Mouse (Mus musculus): ENCODE measurements around the gene Kcnj13.

Kcnj13 gene

DNA sequence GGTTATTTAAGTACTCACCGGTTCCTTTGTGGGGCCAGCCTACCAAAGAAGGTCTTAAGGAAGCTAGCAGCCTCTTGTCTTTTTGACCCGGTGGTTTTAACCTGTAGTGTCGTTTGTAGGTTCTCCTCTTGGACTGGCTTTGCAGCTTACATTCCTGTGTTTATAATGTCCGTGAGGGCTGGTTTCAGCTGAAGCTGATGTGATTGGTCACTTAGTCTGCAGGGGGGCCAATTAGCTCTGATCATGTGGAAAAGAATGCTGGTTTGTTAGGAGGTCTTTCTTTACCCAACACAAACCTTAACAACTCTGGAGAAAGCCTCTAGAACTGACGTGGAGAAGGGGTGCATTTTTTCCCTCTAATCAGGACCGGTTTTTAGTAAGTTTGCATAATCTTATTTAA lies at the start of gene Kcnj13:
Gene Kcnj13, minus strand, starts transcription at position 136 of the 400 bp plus-strand sequence.
- peak in 1 of 2 experiments; percentile 15 for DNase-seq

DNA sequence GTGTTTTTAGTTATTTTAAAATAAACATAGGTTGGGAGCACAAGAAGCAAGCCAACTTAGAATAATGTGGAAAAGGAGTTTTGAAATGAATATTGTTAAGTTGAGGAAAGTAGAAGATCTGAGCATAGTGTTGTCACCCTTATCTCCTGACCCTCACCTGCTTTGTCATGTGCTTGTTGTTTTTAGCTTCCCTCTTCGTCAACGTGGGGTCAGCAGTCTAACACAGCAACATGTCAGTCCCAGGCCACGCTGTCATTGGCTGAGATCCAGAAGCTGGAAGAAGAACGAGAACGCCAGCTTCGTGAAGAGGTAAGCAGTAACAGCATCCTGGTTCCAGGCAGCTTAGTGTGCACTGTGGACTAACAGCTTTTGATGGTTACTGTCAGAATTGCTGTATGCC lies 42.1 kb upstream of the Kcnj13 start:
- DNase-seq, result no peak

DNA sequence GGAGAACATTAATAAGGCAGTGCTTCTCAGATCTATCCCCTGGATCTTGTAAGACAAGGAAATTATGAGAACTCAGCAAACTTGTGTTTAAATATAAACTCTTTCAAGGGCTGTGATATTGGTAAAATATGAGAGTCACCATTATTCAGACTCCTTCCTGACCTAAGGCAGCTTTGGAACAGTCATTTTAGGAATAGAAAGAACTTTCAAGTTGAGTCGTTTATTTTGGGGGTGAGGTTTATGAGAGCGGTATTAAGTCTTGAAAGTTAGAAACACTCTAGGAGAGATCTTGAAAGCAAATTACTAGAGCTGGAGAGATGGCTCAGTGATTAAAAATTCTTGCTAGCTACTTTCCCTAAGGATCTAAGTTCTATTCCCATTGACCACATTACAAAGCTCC lies 40.6 kb upstream of the Kcnj13 start:
- no peak for DNase-seq

DNA sequence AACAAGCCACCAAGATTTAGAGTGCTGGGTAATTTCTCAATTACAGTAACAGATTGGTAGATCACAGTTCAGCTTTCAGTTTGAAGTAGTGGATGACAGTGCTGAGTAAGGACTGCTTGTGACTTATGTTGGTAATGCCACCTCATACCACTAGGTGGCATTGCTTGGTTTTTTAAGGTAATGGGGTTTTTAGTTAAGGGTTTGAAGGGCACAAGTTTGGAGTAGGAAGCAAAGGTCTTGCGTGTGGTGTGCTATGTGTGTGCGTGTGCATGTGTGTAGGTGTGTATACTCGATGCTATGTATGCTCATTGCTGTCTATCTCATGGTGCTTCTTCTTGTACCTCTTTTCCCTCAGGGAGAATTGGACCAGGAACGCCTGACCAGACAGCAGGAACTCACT lies 24.2 kb upstream of the Kcnj13 start:
- peak in 1 of 2 experiments; percentile 21 for DNase-seq

DNA sequence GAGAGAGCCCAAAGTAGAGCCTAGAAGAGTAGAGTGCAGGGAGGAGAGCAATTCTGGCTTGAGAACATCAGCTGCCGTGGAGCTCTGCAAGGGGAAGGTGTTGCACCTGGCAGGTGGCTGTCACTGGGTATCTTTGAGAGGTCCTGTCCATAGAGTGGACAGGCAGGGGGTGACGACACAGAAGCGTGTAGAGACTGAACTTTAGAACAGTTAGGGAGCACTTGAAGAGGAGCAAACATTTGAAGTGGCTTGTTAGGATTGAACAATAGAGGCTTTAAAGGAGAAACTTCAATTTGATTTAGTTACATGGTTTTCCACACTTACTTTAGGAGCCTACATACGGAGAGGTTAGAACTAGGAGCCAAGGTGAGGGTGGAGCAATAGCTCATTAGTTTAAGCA lies 14.9 kb upstream of the Kcnj13 start:
- DNase-seq, result no peak

DNA sequence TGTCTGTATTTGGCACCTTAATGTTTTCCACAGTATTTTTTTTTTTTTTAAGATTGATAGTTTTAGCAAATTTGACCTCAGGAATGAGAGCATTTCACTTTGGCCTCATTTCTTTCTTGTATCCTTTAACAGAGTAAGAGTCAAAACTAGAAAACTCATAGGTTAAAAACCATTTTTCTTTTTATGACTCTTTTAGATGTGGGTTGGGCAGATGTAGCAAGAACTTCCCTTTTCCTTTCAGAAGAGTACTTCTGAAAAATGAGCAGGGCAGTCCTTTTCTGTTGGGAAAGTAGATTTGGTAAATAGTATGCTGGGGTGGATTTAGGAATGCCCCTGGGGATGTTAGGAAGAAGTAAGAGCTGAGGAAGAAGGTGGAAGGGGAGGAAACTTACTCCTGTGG lies 11.5 kb upstream of the Kcnj13 start:
- DNase-seq, result no peak

DNA sequence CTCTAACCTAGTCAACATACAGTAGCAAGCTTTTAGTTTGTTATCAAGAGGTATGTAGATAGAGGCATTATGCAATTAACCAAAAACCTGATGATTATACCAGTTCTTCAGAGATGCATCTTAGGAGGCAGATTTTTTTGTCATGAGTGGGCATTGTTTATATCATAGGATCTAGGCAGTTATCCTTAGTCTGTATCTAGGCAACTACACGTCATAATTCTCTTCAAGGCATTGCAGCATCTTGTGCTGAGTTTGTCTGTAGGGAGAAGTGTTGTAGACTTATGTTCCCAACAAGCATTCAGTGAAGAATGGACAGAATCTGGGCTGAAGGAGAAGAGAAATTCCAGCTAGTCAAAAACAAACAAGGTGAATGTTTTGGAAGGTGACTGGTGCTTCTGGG lies 10.2 kb upstream of the Kcnj13 start:
- no peak for DNase-seq

DNA sequence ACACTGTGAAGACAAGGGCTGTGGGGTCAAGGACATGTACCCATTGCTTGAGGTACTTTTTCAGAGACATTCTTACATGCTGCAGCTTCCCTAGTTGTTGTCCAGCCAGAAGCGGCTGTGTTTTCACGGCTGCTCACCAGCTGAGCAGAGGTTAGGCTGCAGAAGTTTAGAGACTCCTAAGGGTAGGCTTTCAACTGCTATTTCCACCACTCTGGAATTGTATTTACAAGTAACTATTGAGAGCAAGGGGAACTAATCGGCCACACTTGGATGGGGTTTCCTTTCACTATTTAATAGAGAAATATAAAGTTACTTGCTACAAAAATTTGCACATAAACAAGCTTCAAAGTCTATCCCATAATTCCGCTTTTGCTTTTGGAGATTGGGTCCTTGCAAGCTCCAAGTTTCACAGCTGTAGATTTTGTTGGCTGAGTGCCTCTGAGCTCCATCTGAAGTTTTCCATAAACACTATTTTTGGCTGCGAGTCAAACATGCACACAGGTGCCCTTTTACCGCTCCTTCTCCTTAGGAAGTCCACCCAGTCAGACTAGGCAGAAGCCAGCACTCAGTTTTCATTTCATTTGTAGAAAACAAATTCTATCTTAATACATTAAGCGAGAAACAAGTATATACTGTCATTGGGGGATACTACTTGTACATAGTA lies 2.5 kb upstream of the Kcnj13 start:
- DNase-seq, result peak; percentile 32 to 61

DNA sequence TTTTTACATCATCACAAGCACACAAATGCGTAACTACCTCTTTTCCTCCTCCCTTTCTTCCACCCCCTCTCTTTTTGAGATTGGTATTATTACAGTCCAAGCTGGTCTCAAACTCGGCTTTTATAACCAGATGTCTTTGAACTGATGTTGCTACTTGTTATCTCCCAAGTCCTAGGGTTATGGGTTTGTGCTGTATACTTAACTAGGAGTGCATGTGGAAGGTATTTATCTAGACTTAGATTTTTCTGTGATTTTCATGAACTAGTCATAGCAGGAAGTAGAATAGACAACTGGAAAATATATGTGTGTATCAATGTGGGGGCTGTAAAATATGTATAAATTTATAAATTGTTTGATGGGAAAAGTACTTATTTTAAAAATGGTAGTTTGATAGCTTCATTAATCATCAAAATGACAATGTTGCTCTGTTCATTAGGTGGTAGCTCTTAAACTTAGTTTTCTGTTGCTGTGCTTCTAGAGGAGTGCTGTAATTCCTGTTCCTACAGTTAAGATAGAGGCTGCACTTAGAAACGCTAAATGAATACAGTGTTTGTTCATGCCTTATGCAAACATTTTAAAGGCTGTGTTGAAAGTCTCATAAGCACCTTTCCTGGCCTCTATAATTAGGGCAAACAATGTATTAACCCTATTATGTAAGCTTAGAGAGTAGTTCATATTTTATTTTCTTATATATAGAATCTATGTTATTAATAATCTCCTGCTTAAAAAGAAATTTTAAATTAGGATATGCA lies 909 bp downstream of the Kcnj13 start:
- DNase-seq, result no peak

DNA sequence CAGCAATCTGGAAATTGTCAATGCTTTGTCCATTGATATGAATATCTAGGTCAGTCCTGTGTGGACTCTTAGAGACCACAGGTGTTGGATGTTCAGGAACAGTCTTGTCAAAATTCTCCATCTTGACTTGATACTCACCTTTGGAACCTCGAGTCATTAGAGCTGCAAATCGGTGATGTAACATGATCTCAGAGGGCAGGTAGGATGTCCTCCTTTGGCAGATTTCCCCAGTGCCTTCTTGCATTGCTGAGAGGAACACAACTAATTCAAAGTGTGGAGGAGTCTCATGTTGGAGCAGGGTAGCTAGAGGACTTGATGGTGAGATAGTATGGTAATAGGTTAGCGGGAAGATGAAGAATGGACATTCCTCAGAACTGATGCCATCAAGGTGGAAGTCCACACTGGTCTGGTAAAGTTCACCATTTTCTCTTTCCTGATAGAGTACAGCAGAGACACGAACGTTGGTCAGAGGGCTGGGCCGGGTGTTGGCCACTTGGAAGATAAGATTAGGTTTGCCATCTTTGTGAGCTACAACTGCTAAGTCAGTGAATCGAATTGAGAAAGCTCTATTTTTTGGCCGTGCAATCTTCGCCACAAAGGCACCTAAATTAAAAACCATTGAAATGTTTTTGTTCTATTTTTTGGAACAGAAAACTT lies 8.0 kb downstream of the Kcnj13 start:
- DNase-seq, result peak; percentile 26 to 30

DNA sequence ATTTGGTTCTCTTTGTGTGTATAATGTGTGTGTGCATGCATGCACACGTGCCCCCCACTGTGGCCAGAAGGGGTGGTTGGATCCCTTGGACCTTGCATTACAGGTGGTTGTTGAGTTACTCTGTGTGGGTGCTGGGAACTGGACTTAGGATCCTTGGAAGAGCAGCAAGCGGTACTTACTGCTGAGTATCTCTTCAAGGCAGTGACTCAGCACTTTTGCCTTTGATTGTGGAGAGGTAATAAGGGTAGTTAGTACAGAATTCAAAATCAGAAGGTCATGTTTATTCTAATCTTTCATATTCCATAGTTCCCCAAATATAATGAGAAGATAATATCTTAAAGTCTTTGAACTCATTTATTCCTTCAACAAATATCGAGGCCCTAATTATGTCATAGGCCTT lies 13.4 kb downstream of the Kcnj13 start:
- no peak for DNase-seq

DNA sequence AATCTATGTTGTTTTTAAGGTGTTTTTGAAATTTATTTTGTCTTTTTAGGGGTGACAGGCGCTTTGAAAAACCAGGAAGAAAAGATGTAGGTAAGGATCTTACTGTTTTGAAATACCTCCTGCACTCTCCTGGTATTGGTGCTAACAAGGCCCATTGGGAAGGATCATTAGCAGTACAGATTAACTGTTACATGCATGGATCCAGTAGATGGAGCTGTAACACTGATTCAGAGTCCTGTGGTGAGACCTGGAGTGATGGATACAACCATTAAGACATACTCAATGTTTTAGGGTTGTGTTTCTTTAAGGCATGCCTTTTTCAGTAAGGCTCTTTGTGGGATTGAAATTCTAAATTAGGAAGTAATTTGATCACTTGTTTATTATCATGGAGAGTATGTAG lies 14.6 kb downstream of the Kcnj13 start:
- peak in 1 of 2 experiments; percentile 16 for DNase-seq

DNA sequence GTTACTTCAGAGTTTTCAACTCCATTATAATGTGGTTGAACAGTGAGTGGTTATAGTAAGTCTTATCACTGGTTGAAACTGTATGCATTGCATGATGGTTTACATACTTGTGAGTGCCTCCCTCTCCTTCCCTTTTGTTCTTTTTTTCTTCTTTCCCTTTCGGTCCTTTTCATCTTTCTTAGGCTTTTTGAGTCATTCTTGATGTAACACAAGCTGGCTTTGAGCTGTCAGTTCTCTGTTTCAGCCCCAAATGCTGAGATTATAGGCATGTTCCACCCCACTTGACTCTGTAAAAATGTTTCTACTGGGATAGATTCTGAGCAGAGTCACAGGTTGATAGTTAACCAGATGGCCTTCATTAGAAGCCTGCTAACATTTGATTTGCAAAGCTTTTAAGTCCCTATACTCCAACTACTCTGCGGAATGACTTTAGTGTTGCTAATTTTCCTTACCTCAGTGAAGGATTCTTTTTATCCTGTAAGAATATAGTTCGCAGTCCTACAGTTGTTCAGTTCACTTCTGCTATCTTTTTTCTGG lies 16.4 kb downstream of the Kcnj13 start:
- DNase-seq, result peak in 1 of 2 experiments; percentile 21

DNA sequence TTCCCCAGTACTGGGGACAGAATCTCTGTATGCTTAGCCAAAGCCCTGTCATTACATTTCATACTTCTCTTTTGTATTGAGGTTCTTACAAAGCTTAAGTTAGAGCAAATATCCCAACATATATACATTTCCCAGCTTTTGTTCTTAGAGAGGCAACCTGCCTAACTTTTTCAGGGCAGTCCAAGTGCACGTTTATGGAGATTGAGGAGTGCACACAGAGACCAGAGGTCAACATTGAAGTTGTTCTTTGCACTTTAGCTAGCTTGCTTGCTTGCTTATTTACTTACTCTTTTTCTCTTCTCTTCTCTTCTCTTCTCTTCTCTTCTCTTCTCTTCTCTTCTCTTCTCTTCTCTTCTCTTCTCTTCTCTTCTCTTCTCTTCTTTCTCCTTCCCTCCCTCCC lies 34.3 kb downstream of the Kcnj13 start:
- peak in 1 of 2 experiments; percentile 33 for DNase-seq

DNA sequence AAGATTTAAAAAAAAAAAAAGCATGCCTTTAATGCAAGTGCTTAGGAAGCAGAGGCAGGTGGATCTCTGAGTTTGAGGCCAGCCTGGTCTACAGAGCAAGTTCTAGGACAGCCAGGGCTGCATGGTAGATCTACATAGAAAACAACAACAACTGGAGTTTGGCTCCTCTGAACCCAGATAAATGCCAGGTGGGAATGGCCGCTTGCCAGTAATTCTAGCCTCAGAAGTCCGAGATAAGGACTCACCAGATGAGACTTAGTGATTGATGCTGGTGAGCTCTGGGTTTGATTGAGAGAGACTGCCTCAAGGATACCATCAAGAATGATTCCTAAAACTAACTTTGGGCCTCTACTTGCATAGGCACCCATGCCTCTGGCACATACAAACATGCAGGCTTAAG lies 44.0 kb downstream of the Kcnj13 start:
- DNase-seq, result no peak
